ENCODE assay signal across 9 mouse cellular contexts in genomic region chr13:45388889-45389288, GRCm38 (mm10). TPM values are rescaled to one million over a fixed set of nuclear protein-coding genes. Genes with fewer than 3 reads are reported as not detected.
DNase-seq lines count a peak whose midpoint lies in the region; ATAC-seq lines count a peak whose summit lies in the region.
"Had no signal": no experiment of that assay in that cellular context is flagged by ENCODE, and none has a peak within 500 bp of the region (broad histone marks: within the 10 kb centered on the region; RNA-seq: fewer than 3 reads in every experiment).

No protein-coding gene starts in this region.

- DNase-seq in kidney, adult 18-20 months, result no peak
- no peak for DNase-seq in intestine, embryonic 14.5 days (ENCODE audit: low spot score)
- no peak for DNase-seq in thymus, postnatal 25 days
- no peak for DNase-seq in ovary, postnatal 14 days (ENCODE audit: low spot score)
- DNase-seq in yolk sac, embryonic 10.5 days (ENCODE audit: low spot score), result no peak

- 35% methylated on average over 4 of the region's 4 CpGs for WGBS in kidney, embryonic 15.5 days
- WGBS in embryonic facial prominence, embryonic 15.5 days, result 31% methylated on average over 4 of the region's 4 CpGs
- WGBS in intestine, embryonic 14.5 days, result 35% methylated on average over 4 of the region's 4 CpGs
- 38% methylated on average over 4 of the region's 4 CpGs for whole genome bisulfite sequencing in midbrain, embryonic 16.5 days

- peaks cover 42% of the 10 kb centered on the region for H3K4me1 ChIP-seq in kidney, embryonic 15.5 days
- peaks cover 26% of the 10 kb centered on the region for H3K4me1 ChIP-seq in embryonic facial prominence, embryonic 15.5 days
- H3K4me1 ChIP-seq in intestine, embryonic 14.5 days (replicated peaks; ENCODE audit: control insufficient read depth, insufficient read depth, low read length), result peaks cover 31% of the 10 kb centered on the region
- peaks cover 15% of the 10 kb centered on the region for H3K4me1 ChIP-seq in midbrain, embryonic 16.5 days (ENCODE audit: control insufficient read depth, insufficient read depth, low read length)

- H3K36me3 ChIP-seq in kidney, embryonic 15.5 days, result no peaks in the 10 kb centered on the region; the same call in 1 of the 2 replicates
- H3K36me3 ChIP-seq in embryonic facial prominence, embryonic 15.5 days, result no peaks in the 10 kb centered on the region; the same call in 1 of the 2 replicates
- H3K36me3 ChIP-seq in intestine, embryonic 14.5 days (ENCODE audit: control insufficient read depth, insufficient read depth, low read length), result no peaks in the 10 kb centered on the region
- no peaks in the 10 kb centered on the region for H3K36me3 ChIP-seq in midbrain, embryonic 16.5 days (ENCODE audit: control insufficient read depth, insufficient read depth, low read length)
- H3K36me3 ChIP-seq: G1E had no signal

- no peak for ATAC-seq in kidney, embryonic 15.5 days (replicated peaks; ENCODE audit: low FRiP score)
- ATAC-seq in embryonic facial prominence, embryonic 15.5 days (ENCODE audit: insufficient number of reproducible peaks, low FRiP score, low TSS enrichment, low read depth), result no peak
- ATAC-seq in intestine, embryonic 14.5 days (replicated peaks; ENCODE audit: low FRiP score, low TSS enrichment, low read depth), result no peak
- ATAC-seq in midbrain, embryonic 16.5 days, result no peak

- no peaks in the 10 kb centered on the region for H3K9me3 ChIP-seq in kidney, embryonic 15.5 days (replicated peaks)
- H3K9me3 ChIP-seq in embryonic facial prominence, embryonic 15.5 days (replicated peaks), result no peaks in the 10 kb centered on the region
- no peaks in the 10 kb centered on the region for H3K9me3 ChIP-seq in intestine, embryonic 14.5 days (ENCODE audit: control insufficient read depth, low read length)
- H3K9me3 ChIP-seq in midbrain, embryonic 16.5 days (replicated peaks; ENCODE audit: control insufficient read depth, low read length, poor library complexity, severe bottlenecking), result no peaks in the 10 kb centered on the region

- H3K4me3 ChIP-seq in kidney, embryonic 15.5 days (replicated peaks), result peak overlapping the region; percentile 86
- H3K4me3 ChIP-seq in embryonic facial prominence, embryonic 15.5 days (replicated peaks), result peak overlapping the region; percentile 90
- peak overlapping the region; percentile 77 for H3K4me3 ChIP-seq in intestine, embryonic 14.5 days (ENCODE audit: low read depth, low read length)
- peak overlapping the region; percentile 54 for H3K4me3 ChIP-seq in midbrain, embryonic 16.5 days (ENCODE audit: low read depth, low read length)

- no peaks in the 10 kb centered on the region for H3K27me3 ChIP-seq in kidney, embryonic 15.5 days
- H3K27me3 ChIP-seq in embryonic facial prominence, embryonic 15.5 days, result no peaks in the 10 kb centered on the region
- H3K27me3 ChIP-seq in intestine, embryonic 14.5 days (replicated peaks; ENCODE audit: control insufficient read depth, insufficient read depth, low read length), result no peaks in the 10 kb centered on the region
- H3K27me3 ChIP-seq in midbrain, embryonic 16.5 days (ENCODE audit: control insufficient read depth, insufficient read depth, low read depth, low read length), result no peaks in the 10 kb centered on the region; the same call in 1 of the 2 replicates

- H3K4me2 ChIP-seq in kidney, embryonic 15.5 days, result peak overlapping the region; percentile 94
- peak overlapping the region; percentile 76 for H3K4me2 ChIP-seq in embryonic facial prominence, embryonic 15.5 days (replicated peaks)
- H3K4me2 ChIP-seq in intestine, embryonic 14.5 days (ENCODE audit: low read length), result peak overlapping the region; percentile 79
- peak overlapping the region; percentile 73 for H3K4me2 ChIP-seq in midbrain, embryonic 16.5 days (ENCODE audit: low read length)

- no peak overlapping the region; the same call in 1 of the 2 replicates for H3K27ac ChIP-seq in kidney, embryonic 15.5 days
- H3K27ac ChIP-seq in embryonic facial prominence, embryonic 15.5 days (replicated peaks), result peak overlapping the region; percentile 49; the same call in 1 of the 2 replicates
- no peak overlapping the region for H3K27ac ChIP-seq in intestine, embryonic 14.5 days (ENCODE audit: low read depth)
- H3K27ac ChIP-seq in midbrain, embryonic 16.5 days (ENCODE audit: low read length), result no peak overlapping the region

- no peak overlapping the region for H3K9ac ChIP-seq in kidney, embryonic 15.5 days
- H3K9ac ChIP-seq in embryonic facial prominence, embryonic 15.5 days, result no peak overlapping the region
- H3K9ac ChIP-seq in intestine, embryonic 14.5 days (ENCODE audit: low read length), result no peak overlapping the region
- H3K9ac ChIP-seq in midbrain, embryonic 16.5 days (ENCODE audit: low read depth, low read length), result peak overlapping the region; percentile 49; the same call in 1 of the 2 replicates

RNA-seq across cellular contexts. Expression of gene Mylip, which starts 0.7 kb away (rescaled TPM):
- 13.1 and 14.8 TPM in 2 replicates for polyA plus RNA-seq in kidney, embryonic 15.5 days (2015; fragmentation: Nextera tagmentation; extraction: Ambion mirVana)
- 35.2 and 36.1 TPM in 2 replicates for polyA plus RNA-seq in embryonic facial prominence, embryonic 15.5 days (2015; fragmentation: Nextera tagmentation; extraction: Ambion mirVana)
- 5.3 and 5.8 TPM in 2 replicates for polyA plus RNA-seq in intestine, embryonic 14.5 days (2014; fragmentation: Nextera tagmentation; extraction: Ambion mirVana)
- 5.6 and 6.6 TPM in 2 replicates for polyA plus RNA-seq in midbrain, embryonic 16.5 days (2015; fragmentation: Nextera tagmentation; extraction: Ambion mirVana)
